Mouse (Mus musculus) testis, adult 2 months (tissue): ENCODE data around the gene Myrfl.

ENCODE experiments used
- CTCF ChIP-seq: fragments of 200-500 bp; IDR thresholded peaks from 2 replicates; pipeline ENCODE4 v1.5.1; 2012; ENCODE audit warnings: low read depth, mild to moderate bottlenecking, inconsistent platforms, low read length, moderate library complexity; ENCODE audit not compliant: control insufficient read depth, insufficient read depth, insufficient replicate concordance
- POLR2A ChIP-seq: fragments of 200-500 bp; IDR thresholded peaks from 2 replicates; pipeline ENCODE4 v1.6.1; 2012; ENCODE audit warnings: low read depth, mild to moderate bottlenecking, inconsistent platforms, low read length, moderate library complexity; ENCODE audit not compliant: control insufficient read depth

DNA sequence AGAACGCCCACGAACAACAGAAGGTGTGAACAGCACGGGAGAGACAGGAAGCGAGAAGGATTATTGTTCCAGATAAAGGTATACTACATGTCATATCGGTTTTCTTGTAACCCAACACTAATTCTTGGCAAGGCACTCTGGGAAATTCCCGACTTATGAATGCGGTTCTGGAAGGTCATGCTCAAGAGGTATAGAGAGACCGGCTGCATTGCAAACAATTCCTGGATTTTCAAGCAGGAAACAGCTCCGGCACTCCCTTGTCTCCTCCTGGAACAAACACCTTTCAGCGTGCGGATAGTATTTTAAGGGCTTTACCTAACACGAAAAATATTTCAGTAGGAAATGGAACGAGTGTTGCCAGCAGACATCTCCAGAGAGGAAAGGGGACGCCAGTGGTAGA, 145.8 kb downstream of the Myrfl start:
- TF ChIP-seq CTCF: no peak
- no peak for TF ChIP-seq POLR2A
